Mouse (Mus musculus) ES-E14 (cell line): ENCODE measurements around the gene Ephb1.

Experiments
- CHD2 ChIP-seq: IDR thresholded peaks from 2 replicates; pipeline ENCODE4 v1.6.1; 2014; ENCODE audit warnings: mild to moderate bottlenecking, low read depth, low read length, inconsistent platforms
- HCFC1 ChIP-seq: IDR thresholded peaks from 2 replicates; pipeline ENCODE4 v1.6.1; 2012; ENCODE audit warnings: low read length, inconsistent platforms, borderline replicate concordance; ENCODE audit not compliant: insufficient read depth
- MAFK ChIP-seq: IDR thresholded peaks from 2 replicates; pipeline ENCODE4 v1.6.1; 2014; ENCODE audit warnings: mild to moderate bottlenecking, low read depth, low read length, inconsistent platforms; ENCODE audit not compliant: insufficient read depth
- ZNF384 ChIP-seq: IDR thresholded peaks from 2 replicates; pipeline ENCODE4 v1.6.1; 2012; ENCODE audit warnings: low read depth, low read length, inconsistent platforms

- TF ChIP-seq MAFK (no peak), CHD2 (no peak), ZNF384 (no peak), HCFC1 (no peak)
Observed at GRCm38 (mm10) chr9:102096825-102097224, 257.7 kb downstream of the Ephb1 start.
